Mouse (Mus musculus) 416B (cell line): ENCODE measurements around the gene Rnf217.
A peak's percentile ranks its signal among the peaks of the same experiment; 100 is the strongest.

Experiments
- DNase-seq: peaks from one replicate; pipeline ENCODE4 v3.0.0; 2011; ENCODE audit warnings: low read depth

The Rnf217 gene

DNA sequence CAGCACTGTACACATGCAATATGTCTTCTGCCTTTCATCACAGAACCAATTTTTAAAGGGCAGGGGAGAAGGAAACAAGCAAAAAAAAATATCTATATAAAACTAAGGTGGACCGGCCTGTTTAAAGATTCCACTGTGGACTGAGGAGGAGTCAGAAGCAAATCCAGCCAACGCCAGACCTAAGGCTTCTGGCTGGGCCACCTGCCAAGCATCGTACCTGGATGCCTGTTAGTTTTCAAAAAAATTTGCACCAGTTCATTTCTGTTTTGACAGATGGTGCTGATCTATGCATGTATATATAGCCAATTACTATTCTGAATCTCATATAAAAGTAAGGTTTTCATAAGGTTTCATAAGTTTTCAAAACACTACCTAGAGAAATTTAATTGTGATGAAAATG lies 113.2 kb downstream of the Rnf217 start:
- DNase-seq: no peak

DNA sequence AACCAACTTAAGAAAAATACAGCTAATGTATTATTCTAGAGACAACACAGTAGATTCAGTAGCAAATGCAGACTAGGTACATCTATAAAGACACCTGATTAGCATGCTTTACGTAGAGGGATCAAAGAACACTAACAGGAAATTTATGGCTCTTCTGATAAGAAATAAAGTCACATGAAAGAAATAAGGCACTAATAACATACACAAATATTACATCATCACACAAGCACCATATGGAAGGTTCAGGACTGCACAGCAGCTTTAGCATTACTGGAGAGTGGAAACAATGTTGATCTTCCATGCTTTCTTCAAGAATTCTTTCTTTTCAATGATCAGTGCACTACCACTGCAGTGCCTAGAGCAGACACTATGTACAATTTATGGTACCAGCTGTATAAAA lies 114.7 kb downstream of the Rnf217 start:
- DNase-seq: no peak

DNA sequence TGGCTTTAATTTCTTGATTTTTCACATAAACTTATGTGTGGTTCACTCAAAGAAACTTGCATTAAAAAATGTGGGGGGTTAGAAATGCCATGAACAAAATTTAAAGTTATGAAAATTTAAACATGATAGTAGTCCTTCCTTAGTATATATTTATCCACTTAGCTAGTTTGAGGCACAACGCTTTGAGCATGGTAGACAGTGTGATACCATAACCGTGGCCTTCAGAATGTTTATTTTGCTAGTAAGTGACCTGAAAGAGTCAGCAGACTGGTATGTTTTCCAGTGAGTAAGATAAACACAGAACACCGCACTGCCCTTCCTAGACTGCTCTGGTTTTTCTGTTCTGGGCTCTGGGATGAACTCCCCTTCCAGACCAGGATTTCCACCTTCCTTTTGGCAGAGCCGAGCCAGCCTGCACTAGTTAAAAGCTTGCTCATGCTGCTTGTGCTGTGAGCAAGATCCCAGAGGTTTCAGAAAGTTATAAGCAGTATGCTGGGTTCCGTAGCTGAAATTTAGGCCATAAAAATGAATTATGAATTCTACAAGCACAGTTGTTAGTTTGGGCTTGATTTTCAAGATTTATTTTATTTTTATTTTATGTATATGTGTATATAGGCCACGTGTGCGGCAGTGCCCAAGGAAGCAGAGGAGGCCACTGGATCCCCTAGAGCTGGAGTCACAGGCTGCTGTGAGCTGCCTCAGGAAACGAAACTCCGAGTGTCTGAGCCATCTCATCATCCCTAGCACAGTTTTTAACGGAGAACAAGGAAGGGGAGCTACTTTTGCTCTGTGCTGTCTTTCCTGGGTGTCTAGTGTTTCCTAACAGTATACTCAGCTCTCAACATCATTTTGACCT lies 141.7 kb downstream of the Rnf217 start:
- no peak for DNase-seq

DNA sequence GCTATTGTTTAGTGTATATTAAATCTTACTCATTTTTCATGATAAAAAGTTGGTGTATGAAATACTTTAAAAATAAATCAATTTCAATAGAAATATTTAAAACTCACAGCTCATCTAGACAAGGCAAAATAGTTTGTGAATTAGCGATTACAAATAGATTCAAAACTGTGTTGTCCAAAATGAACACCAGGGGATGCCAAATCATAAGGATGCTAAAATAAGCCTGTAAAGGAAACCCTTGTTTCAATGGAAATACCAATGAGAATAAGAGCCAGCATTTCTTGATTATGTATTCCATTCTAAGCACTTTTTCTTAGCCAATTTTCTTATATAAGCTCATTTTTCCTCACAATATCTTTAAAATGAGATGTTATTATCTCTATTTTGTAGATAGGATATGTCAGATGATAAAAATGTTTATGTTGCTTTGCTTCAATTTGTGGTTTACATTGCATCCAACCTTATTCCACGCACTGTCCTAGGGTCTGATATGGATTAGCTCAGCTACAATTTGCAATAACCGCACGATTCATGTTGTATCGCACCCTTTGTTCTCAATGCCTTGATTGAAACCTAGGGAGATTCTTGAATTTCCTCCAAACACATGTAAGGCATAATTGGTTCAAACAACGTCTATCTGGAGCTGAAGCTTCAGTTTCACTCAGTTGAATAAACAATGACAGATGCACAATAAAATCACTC lies 143.0 kb downstream of the Rnf217 start:
- peak; percentile 71 for DNase-seq

DNA sequence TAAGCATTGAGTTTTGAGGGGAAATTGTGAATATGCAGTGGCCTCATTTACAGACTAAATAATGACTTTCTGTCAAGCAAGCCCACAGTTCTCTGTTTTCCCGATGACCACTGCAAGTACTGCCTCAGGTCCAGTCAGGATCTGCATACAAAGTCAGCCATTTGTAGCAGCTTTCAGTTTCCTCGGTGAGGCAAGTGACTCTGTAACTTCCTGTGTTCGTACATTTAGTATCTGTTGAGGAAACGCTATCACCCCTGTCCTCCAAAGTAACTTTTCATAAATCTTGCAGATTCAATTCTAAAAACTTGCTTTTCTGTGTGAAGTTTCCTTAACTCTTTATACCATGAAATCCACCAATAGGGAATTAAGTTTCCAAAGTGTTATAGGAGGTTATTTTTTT lies 143.6 kb downstream of the Rnf217 start:
- peak; percentile 57 for DNase-seq

DNA sequence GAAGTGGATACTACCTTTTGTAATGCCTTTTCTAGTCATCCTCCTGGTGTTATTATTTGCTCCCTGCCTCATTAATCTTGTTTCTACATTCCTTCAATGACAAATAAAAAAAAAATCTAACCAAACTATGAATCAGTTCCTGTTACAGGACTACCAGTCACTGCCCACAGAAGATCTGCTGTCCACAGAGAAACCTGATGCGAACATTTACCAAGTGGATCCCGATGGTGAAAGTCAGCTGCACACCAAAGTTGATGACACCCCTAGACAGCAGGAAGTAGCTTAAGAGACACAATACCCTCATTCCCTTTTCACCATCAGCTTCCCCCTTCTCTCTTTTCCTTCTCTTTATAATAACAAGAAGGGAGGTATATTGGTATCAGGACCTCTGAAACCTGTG lies 145.9 kb downstream of the Rnf217 start:
- peak; percentile 84 for DNase-seq

DNA sequence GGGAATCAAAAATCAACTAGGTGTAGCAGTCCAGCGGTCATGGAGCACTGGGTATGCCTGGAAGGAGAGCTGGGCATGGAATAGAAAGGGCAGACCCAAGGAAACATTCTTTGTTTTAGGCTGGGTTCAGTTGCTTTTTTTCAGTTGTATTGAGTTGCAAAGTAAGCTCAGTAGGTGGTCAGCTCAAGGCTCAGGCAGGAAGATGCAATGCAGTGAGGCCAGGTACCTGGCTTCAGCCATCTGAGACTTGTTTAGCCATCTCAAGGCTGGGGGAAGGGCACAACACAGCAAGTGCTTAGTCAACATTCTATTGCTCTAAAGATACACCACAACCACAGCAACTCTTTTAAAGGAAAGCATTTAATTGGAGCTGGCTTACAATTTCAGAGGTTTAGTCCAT lies 152.2 kb downstream of the Rnf217 start:
- DNase-seq: no peak

DNA sequence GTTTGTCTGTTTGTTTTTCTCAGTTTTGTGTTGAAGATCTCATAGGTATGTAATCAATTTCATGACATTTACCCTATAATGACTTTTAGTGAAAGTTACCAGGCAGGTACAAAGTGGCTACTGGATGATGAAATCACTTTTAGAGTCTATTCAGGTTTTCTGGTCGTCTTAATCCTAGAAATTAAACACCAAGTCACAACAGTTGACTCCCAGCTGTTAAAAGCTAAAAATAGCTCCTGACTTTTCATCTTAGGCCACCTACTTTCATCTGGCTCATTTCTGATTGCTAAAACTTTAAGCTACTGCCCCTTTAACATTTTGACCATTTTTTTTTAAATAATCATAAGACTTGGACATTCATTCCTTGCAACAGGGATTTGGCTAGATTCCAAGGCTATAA lies 161.9 kb downstream of the Rnf217 start:
- DNase-seq: no peak

DNA sequence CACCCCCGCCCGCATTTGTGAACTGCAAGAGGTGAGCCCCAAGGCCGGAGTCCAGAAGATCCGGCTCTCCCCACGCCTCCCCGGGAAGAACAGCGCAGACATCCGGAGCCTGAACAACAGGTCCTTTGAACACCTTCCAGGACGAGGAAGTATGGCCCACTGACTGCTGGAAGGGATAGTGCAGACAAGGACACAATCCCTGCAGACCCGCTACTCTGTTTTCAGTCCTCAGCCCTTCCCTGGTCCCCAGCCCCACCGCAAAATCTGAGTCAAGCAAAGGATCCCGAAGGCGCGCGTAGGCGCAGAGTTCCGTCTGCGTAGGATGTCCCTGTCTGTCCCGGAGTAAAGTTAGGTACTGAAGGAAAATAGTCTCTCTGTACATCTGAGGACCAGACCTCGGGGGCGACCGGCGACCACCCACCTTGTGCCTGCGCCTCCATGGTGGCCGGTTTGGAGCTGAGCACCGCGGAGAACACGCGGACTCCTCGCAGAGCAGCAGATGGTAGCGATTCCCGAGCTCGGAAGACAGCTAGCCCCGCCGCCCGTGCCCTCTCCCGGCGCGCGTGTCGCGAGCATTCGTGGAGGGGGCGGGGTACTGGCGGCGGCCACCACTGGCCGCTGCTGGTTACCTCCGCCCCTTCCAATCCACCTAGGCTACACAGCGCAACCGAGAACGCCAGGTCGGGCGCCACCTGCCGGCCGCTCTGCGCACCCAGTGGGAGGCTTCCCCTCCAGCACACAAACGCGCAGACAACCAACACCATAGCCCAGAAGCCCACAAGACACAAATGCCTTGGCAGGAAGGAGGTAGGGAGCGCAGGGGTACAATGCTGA lies 163.5 kb downstream of the Rnf217 start, which contains the start of gene Tpd52l1:
Gene Tpd52l1 (minus strand): TSS at position 668 of the 834 bp plus-strand sequence.
- DNase-seq: no peak

DNA sequence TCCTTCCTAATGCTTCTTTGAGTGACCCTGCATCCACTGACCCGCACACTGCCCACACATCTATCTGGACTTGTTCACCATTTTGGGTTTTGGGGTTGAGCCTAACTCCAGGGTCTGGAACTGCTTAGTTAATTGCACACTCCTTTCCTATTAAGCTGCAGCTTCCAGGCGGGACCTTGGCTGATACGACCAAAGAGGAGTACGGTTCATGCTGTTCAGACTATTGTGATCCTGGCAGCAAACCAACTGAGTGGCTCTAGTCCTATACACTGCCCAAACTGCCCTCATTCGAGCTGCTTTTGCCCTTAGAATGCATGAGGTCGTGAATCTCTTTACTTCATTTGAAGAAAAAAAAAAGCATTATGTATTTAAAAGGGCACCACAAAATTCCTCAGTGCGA lies 164.8 kb downstream of the Rnf217 start:
- DNase-seq: no peak
